Mouse (Mus musculus): ENCODE measurements around the gene Crygc.

Crygc gene

DNA sequence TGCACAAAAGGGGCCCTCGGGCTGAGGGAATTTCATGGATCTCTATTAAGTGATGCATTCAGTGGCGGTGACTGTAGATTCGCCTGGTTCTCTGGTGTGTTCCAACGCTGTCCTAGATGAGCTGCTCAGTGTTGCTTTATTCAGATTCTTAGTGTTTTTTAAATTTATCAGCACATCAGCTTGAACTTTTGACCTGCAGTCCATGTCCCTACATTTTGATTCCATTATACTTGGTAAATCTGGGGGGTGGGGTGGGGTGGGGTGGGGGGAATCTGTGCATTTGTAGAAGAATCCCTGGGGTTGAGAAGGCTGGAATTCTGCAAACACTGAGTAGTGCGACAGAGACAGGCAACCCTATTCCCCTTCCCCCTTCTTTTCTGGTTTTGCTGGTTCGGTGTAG, at the start of gene Crygc:
Gene Crygc, minus strand, starts transcription at position 101 of the 400 bp plus-strand sequence.
- DNase-seq (ENCODE audit: low spot score), result no peak

DNA sequence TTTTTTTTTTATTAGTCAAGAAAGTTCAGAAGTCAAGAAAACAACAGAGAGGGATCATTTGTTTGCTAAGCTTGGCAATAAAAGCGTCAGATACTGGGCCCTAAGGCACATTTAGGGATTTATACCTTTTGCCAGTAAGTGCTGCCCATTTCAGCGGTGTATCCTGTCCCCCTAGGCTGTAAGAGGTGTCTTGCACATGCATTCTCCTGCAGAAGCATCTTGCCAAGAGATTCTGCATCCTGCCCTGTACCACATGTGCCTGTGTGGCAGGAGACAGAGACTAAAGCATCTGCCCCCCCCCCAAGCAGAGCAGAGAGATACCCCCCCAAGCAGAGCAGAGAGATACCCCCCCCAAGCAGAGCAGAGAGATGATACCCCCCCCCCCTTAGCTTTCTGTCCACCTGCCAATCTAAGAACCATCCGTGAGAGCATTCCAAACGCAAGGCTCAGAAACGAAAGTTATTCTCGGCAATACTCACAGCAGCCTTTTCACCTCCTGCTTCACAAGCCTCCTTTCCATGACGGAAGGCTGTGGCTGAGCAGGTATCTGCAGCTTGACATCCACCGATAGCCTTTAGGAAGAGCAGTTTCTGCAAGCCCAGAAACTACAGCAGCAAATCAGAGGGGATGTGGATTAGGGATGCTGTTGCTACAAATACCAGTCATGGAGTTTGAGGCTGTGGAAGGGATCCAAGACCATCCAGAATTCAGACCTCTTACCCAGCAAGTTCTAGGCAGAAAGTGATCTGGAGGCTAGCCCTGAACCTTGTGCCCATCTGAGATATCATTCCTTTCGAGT, 49.3 kb upstream of the Crygc start, which contains the start of gene D630023F18Rik:
Gene D630023F18Rik, minus strand, starts transcription at position 641 of the 799 bp plus-strand sequence.
- no peak for DNase-seq (ENCODE audit: low spot score)

DNA sequence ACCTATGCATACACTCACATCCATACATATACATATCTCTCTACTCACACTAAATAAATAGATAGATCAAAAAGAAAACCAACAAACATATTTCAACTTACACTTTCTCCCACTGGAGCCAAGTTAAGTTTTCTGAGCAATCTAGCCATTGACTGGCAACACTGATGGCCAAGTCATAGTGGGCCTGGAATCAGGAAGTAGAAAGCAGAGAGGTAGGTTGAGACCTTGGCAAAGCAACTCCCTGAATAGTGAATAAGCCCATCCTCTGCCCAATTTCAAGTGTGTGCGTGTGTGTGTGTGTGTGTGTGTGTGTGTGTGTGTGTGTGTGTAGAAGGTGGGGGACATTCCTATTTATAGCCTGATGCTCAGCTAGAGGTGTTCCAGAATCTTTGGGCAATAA, 45.9 kb upstream of the Crygc start, which contains the start of gene Gm28845:
Gene Gm28845, minus strand, starts transcription at position 121 of the 400 bp plus-strand sequence.
- no peak for DNase-seq (ENCODE audit: low spot score)

DNA sequence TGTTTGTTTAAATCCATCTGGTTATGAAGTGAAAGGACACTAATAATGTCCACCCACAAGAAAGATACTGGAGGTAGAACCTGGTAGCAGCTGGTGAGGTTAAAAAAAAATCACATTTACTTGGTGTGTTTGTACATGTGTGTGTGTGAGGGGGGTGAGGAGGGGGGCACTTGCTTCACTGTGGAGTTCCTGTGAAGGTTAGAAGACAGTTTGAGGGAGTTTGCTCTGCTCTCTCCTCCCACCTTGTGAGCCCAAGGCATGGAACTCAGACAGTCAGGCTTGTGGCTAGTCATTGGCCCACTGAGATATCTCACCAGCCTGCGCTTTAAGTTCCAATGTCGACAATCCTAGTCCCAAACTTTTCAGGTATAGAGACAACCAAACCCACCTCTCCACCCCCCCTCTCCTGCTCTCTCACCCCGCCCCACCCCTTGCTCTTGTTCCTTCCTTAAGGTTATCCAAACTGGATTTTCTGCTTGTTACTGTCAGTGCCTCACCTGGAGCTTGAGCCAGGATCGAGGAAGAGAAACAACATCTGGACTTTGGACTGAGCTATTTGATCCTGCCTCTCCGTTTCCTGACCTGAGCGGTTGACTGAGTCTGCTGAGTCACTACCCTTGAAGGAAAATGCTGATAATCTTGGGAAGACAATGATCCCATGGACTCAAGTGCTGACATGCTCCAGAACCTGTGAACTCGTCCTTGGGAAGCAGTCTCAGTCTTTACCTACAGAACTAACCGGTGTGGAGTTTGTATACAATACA, 44.8 kb upstream of the Crygc start:
- no peak for DNase-seq (ENCODE audit: low spot score)

DNA sequence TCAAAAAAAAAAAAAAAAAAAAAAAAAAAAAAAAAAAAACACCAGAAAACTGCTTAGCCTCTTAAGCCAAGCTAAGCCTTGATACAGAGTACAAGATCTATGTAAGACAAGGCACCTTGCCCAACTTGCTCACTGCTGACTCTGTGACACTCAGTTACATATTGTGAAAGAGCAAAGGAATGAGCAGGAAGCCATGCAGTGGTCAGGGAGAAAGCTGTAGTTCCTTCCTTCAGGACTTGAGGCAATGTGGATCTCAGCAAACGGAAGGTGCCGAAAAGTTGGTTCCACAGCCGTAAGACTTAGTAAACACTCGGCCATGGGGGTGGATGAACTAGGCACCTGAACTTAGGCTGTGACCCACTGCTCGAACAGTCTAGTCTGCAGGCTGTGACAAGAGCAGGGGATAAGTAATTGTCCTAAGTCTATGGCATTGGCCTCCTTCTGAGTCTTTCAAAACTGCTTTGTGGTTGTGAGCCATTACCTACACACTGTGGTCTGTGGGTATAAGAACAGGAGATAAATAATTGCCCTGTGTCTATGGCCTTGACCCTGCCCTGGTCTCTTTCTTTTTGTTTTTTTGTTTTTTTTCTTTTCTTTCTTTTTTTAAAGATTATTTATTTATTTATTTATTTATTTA, 40.2 kb upstream of the Crygc start:
- DNase-seq (ENCODE audit: low spot score), result no peak

DNA sequence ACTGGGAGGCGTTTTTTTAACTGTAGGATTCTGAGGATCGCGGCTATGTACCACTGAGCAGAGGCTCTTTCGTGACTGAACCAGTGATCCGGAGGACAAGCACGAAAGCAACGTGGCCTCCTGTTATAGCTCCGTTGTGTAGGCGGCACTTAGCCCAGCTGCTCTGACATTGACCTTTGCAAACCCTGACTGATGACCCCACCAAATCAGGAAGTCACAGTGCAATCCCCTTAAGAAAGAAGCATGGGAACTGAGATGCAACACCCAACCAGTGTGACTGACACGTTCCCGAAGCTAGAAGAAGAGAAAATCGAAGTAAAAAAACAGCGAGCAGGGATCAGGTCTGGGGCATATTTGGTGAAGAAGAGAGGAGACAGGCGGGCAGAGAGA, 39.3 kb upstream of the Crygc start:
- no peak for DNase-seq (ENCODE audit: low spot score)

DNA sequence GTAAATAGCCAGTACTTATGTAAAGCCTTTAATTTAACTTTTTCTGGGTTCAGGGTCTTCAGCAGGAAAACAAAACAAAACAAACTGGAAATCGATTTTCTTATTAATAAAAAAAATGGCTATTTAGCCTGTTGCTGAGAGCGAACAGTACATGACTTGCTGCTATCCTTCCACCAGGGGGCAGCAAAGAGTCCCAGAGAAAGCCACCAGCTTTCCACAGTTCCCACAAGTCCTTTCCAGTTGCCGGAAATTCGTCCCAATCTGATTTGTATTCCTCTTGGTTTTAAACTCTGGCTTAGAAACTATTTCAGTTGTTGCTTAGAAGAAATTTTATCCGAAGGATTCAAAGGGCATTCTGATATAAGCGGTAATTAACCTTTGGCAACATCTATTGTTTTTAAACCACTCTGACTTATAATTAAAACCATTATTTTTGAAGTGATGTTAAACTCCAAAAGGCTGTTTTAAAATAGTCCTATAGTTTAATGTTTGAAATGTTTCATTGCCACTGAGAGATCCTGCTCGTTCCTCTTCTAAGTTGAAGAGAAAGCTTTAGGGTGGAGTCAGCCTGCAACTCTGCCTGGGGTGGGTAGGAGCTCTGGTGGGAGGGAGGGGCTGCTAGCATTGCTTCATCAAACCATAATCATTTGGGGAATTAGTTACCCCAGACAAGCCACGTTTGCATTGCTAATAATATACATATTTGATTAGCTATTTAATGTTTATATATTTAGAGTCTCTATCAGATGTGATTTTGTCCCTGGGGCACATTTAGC, 38.7 kb upstream of the Crygc start:
- DNase-seq (ENCODE audit: low spot score), result peak; percentile 83

DNA sequence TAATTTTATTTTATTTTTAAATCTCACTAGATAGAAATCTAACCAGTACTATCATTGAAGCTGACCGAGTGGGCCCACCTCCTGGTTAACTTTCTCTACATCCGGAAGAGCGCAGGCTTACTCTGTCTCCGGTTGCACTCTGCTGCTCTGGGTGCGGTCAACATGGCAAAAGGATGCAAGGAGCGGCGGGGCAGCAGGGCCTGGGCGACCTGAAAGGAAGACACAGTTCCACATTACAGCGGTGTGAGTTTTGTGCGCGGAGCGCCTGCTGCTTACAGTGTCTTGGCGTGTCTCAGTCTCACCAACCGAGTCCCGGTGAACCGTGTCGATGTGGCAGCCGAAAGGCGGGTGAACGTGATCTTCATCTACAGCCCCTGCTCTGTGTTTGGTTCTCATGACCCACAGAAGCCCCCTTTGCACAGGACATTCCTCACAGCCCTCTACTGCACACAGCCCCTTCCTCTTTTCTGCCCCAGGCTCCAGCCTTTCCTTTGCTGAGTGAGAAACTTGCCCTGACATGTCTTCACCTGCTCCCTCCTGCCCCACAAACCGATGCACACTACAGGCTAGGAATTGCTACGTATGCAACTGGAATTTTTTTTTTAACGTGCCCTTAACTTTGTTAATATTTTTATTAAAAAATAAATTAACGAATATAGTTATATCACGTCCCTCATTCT, 36.4 kb upstream of the Crygc start:
- no peak for DNase-seq (ENCODE audit: low spot score)

DNA sequence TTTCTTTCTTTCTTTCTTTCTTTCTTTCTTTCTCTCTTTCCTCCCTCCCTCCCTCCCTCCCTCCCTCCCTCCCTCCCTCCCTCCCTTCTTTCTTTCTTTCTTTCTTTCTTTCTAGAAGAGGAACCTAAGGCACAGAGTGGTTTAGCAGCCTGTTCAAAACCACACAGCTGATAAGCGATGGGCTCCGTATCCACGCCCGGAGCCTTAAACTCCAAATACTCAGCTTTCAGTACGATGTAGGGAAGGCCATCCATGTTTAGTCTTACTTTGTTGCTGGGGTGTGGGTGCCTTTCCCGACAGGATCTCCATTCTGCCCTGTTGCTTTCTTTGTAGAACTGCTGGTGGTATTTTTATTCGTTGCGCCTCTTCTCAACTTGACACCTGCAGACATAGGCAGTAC, 35.7 kb upstream of the Crygc start:
- no peak for DNase-seq (ENCODE audit: low spot score)

DNA sequence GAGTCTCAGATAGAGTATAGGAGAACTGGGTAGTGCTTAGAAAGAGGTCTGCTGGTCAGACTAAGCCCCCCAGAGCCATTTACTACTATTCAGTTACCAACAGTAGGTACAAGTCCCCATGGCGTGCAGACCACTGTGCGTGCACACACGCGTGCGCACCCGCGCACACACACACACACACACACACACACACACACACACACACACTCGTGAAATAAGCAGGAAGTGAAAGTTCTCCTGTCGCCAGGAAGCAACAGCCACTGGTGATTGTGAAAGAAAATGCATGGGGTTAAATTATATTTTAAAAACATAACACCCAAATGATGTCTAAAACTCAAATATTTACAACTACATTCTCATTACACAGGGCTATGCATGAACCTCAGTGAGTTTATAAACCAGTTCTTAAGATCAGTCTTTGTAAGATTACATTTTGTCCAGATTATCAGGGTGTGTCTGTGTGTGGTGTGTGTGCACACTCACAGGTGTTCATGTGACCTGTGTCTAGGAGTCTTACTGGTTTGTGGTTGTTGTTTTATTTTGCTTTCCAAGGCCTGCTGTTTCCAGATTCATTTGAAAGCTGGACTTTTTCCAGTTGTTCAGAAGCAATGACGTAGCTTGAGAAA, 34.3 kb upstream of the Crygc start:
- DNase-seq (ENCODE audit: low spot score), result no peak

DNA sequence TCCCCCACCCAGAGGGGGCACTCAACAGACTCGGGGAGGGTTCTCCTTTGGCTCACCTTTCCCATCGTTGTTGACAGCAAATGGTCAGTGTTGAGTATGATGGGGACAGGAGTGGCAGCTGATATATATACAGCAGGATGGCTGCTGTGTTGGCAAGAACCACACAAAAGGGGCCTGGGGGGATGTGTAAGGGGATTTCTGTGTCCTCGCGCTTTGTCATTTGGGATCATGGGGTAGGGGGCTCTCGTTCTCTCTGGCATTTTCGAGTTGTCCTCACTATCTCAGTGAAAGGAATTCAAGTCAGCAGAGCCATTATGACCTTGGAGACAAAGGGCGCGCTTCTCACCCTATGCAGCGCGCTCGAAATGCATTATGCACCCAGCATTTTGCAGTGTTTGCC, 29.8 kb upstream of the Crygc start, which contains the start of gene Cryga:
Gene Cryga, minus strand, starts transcription at position 101 of the 400 bp plus-strand sequence.
- no peak for DNase-seq (ENCODE audit: low spot score)

DNA sequence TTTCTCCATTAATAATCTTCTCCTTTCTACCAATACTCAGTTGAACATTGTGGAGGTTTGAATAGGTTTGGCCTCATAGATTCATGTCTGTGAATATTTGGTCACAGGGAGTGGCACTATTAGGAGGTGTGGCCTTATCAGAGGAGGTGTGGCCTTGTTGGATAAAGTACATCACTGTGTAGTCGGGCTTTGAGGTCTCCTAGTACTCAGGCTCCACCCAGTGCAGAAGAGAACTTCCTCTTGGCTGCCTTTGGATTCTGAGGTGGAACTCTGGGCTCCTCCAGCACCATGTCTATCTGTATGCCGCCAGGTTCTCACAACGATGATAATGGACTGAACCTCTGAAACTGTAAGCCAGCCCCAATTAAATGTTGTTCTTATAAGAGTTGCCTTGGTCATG, 23.5 kb upstream of the Crygc start:
- DNase-seq (ENCODE audit: low spot score), result no peak

DNA sequence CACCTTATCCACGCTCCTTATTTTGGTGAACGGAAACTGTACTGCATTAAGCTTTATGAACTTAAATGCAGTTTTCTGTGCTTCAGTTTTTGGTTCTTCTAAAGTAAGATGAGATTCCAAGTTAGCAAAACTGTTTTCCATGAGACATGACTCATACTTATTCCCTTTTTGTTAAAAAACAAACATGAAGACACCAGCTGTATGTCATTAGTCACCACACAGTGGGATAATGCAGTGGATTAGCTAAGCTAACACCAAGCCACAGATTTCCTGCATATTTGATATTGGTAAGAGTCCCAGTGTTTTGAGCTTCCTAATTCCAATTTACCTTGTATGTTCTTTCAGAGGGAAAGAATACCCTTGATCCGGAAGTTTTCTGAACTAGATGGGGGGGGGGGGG, 18.1 kb upstream of the Crygc start:
- no peak for DNase-seq (ENCODE audit: low spot score)

DNA sequence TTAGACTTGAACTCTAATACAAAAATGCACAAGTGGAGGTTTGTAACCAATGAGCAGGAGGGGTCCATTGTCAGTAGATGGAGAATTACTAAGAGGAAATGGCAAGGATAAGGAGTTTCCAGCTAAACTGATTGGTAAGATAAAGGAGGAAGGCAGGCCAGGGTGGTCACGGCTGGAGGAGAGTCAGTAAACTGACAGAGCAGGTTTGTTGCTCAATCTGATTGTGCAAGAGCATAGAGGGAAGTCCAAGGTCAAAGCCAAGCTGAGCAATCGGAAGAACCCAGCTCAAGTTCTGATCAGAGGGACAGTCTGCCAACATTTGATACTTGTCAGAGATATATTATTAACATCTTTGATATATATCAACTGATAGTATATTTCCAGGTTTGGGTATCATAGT, 16.9 kb upstream of the Crygc start:
- DNase-seq (ENCODE audit: low spot score), result no peak

DNA sequence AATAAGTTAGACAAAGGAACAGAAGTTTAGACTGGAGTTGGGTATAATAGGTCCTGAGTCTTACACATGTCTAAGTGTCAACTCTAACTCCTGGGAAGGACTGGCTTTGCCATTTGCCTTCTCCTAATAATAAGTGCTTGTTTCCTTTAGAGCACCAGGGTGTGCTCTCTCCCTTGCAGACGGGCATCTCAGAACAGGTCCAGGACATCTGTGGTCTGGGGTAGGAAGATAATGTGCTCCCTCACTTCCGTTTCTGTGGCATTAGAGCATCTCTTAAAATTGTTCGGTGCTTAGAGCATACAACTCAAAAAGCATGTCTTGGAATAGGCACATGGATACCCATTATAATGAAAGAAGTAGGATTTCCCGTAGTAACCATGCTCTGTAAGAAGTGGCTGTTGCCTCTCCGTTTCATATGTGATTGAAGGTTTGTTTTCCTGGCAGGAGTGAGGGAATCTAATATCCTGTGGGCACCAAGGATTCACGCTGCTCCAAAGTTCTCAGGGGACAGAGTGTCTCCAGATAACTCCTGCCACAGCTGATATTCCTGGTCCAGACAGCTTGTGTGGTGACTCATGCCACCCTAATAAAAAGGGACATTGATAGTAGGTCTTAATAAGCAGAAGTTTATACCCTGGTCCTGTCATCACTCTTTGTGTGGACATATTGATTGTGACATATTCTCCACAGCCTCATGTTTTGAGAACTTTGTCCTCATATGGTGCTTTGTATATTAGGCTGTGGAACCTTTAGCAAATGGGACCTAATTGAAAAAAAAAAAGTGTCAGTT, 15.3 kb upstream of the Crygc start:
- no peak for DNase-seq (ENCODE audit: low spot score)

DNA sequence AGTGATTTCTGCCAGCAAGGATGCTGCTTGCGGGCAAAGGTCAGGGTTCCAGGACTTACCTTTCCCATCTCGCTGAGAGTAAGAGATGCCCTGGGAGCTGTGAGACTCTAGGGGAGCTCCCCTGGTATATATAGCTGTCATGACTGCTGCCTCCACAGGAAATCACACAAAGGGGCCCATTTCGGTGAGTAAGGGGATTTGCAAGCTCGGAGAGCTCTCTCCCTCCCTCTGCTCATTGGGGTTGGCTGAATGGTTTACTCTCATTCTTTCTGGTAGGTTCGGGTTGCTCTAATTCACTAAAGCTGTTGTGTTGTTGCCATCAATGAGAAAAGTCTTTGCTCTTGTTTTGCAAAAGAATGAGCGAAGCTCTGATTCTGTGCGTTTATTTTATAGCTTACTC, 8.7 kb upstream of the Crygc start, which contains the start of gene Crygb:
Gene Crygb, minus strand, starts transcription at position 101 of the 400 bp plus-strand sequence.
- DNase-seq (ENCODE audit: low spot score), result no peak

DNA sequence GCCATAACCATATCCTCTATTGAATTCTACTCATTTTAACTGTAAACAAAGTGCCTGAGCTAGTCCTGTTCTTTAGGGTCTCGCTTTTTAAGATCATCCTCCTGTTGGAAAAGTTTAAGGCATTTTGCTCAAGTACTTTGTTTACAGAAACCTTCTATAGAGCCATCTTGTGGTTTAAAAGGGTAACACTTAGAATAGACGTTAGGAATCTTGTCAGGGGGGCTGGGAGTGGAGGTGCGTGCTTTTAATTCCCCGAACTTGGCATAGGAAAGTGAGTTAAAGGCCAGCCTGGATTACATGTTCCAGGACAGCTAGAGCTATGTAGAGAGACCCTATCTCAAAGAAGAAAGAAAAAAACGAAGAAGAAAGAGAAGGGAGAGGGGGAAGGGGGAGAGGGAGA, 2.1 kb upstream of the Crygc start:
- no peak for DNase-seq (ENCODE audit: low spot score)

DNA sequence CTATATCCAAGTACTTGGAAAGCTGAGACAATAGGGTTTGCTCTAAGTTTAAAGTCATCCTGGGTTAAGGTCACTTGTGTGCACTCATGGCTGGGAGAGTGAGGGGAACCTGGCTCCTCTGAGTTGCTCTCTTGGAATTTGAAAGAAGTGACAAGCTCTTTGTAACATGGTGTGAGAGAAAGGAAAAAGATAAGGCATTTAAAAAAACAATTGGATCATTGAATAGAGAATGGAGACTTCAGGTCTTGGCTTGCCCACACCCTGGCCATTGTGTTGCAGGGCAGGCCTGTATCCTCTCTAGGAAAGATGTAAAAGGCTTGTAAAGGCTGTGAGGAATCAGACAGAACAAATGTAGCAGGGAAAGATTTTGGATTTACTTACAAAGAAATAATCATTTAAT, 5.6 kb downstream of the Crygc start:
- DNase-seq (ENCODE audit: low spot score), result no peak

DNA sequence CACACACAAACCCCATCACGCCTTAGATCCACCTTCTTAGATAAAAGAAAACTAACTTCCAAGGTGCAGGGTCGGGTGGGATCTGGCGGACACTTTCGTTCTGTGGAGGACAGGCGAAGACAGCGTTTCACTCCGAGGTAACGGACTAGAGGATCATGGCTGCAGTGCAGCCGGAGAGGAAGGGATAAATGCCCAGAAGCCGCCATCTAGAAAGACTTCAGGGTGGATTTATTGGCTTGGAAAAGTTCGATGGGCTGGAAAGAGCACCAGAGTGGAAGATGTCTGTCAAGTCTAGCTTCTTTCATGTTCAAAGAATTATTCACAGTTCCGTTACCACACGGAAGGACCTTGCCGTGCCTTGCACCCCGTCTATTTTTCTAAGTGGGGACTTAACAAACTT, 9.3 kb downstream of the Crygc start:
- DNase-seq (ENCODE audit: low spot score), result no peak

DNA sequence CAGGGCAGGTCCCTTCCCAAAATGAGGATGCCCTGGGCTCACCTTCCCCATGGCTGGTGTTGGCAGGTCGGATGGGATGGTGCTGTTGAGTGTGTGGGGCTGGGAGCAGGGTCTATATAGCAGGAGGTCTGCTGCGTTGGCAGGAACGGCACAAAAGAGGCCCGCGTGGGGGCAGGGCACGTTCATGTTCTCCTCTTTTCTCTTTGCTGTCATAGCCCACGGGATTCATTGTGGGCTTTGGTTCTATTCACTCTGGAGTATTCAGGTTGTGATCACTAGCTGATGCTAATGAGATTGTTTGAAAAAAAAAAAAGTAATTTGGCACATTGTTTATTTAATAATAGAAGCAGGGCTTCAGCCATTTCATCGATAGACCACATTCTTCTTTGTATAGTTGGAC, 10.1 kb downstream of the Crygc start, which contains the start of gene Crygd:
Gene Crygd, minus strand, starts transcription at position 101 of the 400 bp plus-strand sequence.
- DNase-seq (ENCODE audit: low spot score), result no peak
